ENCODE assay signal across 9 mouse cellular contexts in genomic region chr10:12941018-12941761, GRCm38 (mm10). TPM values are rescaled to one million over a fixed set of nuclear protein-coding genes. Genes with fewer than 3 reads are reported as not detected.
A peak's percentile ranks its signal among the peaks of the same experiment; 100 is the strongest.
DNase-seq lines count a peak whose midpoint lies in the region; ATAC-seq lines count a peak whose summit lies in the region.
"Had no signal": no experiment of that assay in that cellular context is flagged by ENCODE, and none has a peak within 500 bp of the region (broad histone marks: within the 10 kb centered on the region; RNA-seq: fewer than 3 reads in every experiment).

No protein-coding gene starts in this region.

- H3K27ac ChIP-seq in embryonic facial prominence, embryonic 12.5 days: no peak overlapping the region
- 0 out of 2 replicates have a peak overlapping the region, but pooled peaks have one; percentile 30 for H3K27ac ChIP-seq in hindbrain, embryonic 10.5 days
- 0 out of 2 replicates have a peak overlapping the region, but pooled peaks have one; percentile 22 for H3K27ac ChIP-seq in midbrain, embryonic 16.5 days (ENCODE audit: low read length)

- peaks cover 77% of the 10 kb centered on the region for H3K36me3 ChIP-seq in megakaryocyte, embryonic 14.5 days (replicated peaks; ENCODE audit: low read length)
- H3K36me3 ChIP-seq in embryonic facial prominence, embryonic 12.5 days: no peaks in the 10 kb centered on the region
- no peaks in the 10 kb centered on the region for H3K36me3 ChIP-seq in hindbrain, embryonic 10.5 days
- H3K36me3 ChIP-seq in midbrain, embryonic 16.5 days (ENCODE audit: control insufficient read depth, insufficient read depth, low read length): no peaks in the 10 kb centered on the region

- intact Hi-C loops in left cerebral cortex, postnatal 14 days (cut with DNase I): no loop called here

- H3K9ac ChIP-seq in embryonic facial prominence, embryonic 12.5 days: peak overlapping the region; percentile 35
- H3K9ac ChIP-seq in midbrain, embryonic 16.5 days (ENCODE audit: low read depth, low read length): peak overlapping the region; percentile 63

- DNase-seq in hindbrain, embryonic 10.5 days (ENCODE audit: low spot score): peak; percentile 74
- DNase-seq in left cerebral cortex, postnatal 14 days (ENCODE audit: low spot score in 2 of 2): peak; percentile 35 to 49
- no peak for DNase-seq in gastrocnemius, adult 8-10 months (ENCODE audit: low spot score in 2 of 2)

- H3K4me2 ChIP-seq in embryonic facial prominence, embryonic 12.5 days (replicated peaks): peak overlapping the region; percentile 56
- peak overlapping the region; percentile 72 for H3K4me2 ChIP-seq in midbrain, embryonic 16.5 days (ENCODE audit: low read length)

- ATAC-seq in megakaryocyte, adult 5-6 weeks (ENCODE audit: poor library complexity, severe bottlenecking): no peak
- ATAC-seq in embryonic facial prominence, embryonic 12.5 days (ENCODE audit: insufficient number of reproducible peaks, insufficient read depth, low FRiP score, low TSS enrichment): peak; percentile 75; the same call in 1 of the 2 replicates
- ATAC-seq in midbrain, embryonic 16.5 days: peak; percentile 96
- no peak for ATAC-seq in activated CD4-positive, CD25-positive, alpha-beta regulatory T cell, adult 4 months

- no peaks in the 10 kb centered on the region for H3K27me3 ChIP-seq in megakaryocyte, embryonic 14.5 days (replicated peaks)
- H3K27me3 ChIP-seq in embryonic facial prominence, embryonic 12.5 days: peaks cover 30% of the 10 kb centered on the region
- H3K27me3 ChIP-seq in hindbrain, embryonic 10.5 days (ENCODE audit: insufficient read depth, poor library complexity, severe bottlenecking): peaks cover 55% of the 10 kb centered on the region
- H3K27me3 ChIP-seq in midbrain, embryonic 16.5 days (ENCODE audit: control insufficient read depth, insufficient read depth, low read depth, low read length): peaks cover 6% of the 10 kb centered on the region; the same call in 1 of the 2 replicates

- peak overlapping the region; percentile 23 for H3K4me3 ChIP-seq in megakaryocyte, embryonic 14.5 days (replicated peaks)
- peak overlapping the region; percentile 38 for H3K4me3 ChIP-seq in embryonic facial prominence, embryonic 12.5 days
- H3K4me3 ChIP-seq in hindbrain, embryonic 10.5 days: peak overlapping the region; percentile 53
- H3K4me3 ChIP-seq in midbrain, embryonic 16.5 days (ENCODE audit: low read depth, low read length): peak overlapping the region; percentile 47
- H3K4me3 ChIP-seq: myocyte had no signal

- 8% methylated on average over 63 of the region's 63 CpGs for WGBS in embryonic facial prominence, embryonic 12.5 days
- WGBS in hindbrain, embryonic 10.5 days: 9% methylated on average over 63 of the region's 63 CpGs
- 6% methylated on average over 61 of the region's 63 CpGs for WGBS in midbrain, embryonic 16.5 days

- peaks cover 10% of the 10 kb centered on the region for H3K9me3 ChIP-seq in megakaryocyte, embryonic 14.5 days
- H3K9me3 ChIP-seq in embryonic facial prominence, embryonic 12.5 days: no peaks in the 10 kb centered on the region
- H3K9me3 ChIP-seq in hindbrain, embryonic 10.5 days: no peaks in the 10 kb centered on the region
- no peaks in the 10 kb centered on the region for H3K9me3 ChIP-seq in midbrain, embryonic 16.5 days (replicated peaks; ENCODE audit: control insufficient read depth, low read length, poor library complexity, severe bottlenecking)

- H3K4me1 ChIP-seq in megakaryocyte, embryonic 14.5 days: peaks cover 54% of the 10 kb centered on the region
- H3K4me1 ChIP-seq in embryonic facial prominence, embryonic 12.5 days: peaks cover 4% of the 10 kb centered on the region; the same call in 1 of the 2 replicates
- peaks cover 12% of the 10 kb centered on the region for H3K4me1 ChIP-seq in hindbrain, embryonic 10.5 days (replicated peaks)
- no peaks in the 10 kb centered on the region for H3K4me1 ChIP-seq in midbrain, embryonic 16.5 days (ENCODE audit: control insufficient read depth, insufficient read depth, low read length)

RNA-seq across cellular contexts. Expression of gene Stx11, which starts 22.9 kb away (rescaled TPM):
- polyA plus RNA-seq in megakaryocyte, embryonic 14.5 days (2012; ENCODE audit: insufficient read depth, low replicate concordance): 35.2 and 81.5 TPM in 2 replicates
- 41.9 and 44.6 TPM in 2 replicates for total RNA-seq in megakaryocyte, adult 5-6 weeks (2015)
- 36.0 and 46.8 TPM in 2 replicates for total RNA-seq in megakaryocyte, adult 5-6 weeks (2017)
- 3.5 and 4.3 TPM in 2 replicates for polyA plus RNA-seq in embryonic facial prominence, embryonic 12.5 days (2016; fragmentation: Nextera tagmentation; extraction: Ambion mirVana)
- 1.6 and 2.3 TPM in 2 replicates for polyA plus RNA-seq in hindbrain, embryonic 10.5 days (2016; fragmentation: Nextera tagmentation; extraction: Ambion mirVana)
- under 1 TPM; 0.21 to 0.35 TPM for total RNA-seq in left cerebral cortex, postnatal 14 days (2021)
- polyA plus RNA-seq in midbrain, embryonic 16.5 days (2015; fragmentation: Nextera tagmentation; extraction: Ambion mirVana): 1.3 and 1.7 TPM in 2 replicates
- 10 to 100 TPM; 18.9 to 19.6 TPM for polyA plus RNA-seq in activated CD4-positive, CD25-positive, alpha-beta regulatory T cell, adult 4 months (2017; shearing (Covaris generic))
- total RNA-seq in gastrocnemius, adult 8-10 months (2022): under 1 TPM; 0.15 to 0.56 (median 0.30) TPM

Comparison
In these comparisons a context has a peak if more than half of its experiments do, and no peak if none do; other contexts are left out.
1. ATAC-seq: peak in embryonic facial prominence, embryonic 12.5 days (single experiment) and midbrain, embryonic 16.5 days (single experiment); none in megakaryocyte, adult 5-6 weeks (single experiment) and activated CD4-positive, CD25-positive, alpha-beta regulatory T cell, adult 4 months (single experiment).
2. DNase-seq: peak in hindbrain, embryonic 10.5 days (single experiment) and left cerebral cortex, postnatal 14 days (2 of 2); none in gastrocnemius, adult 8-10 months (0 of 2).
3. Peak in every context shown above with its lines, with median percentiles within 50 percentile points of each other: H3K4me3 ChIP-seq.